Mouse (Mus musculus) forebrain, embryonic 16.5 days (tissue): ENCODE results near the gene Ubtd2. TPM values are rescaled to one million over a fixed set of nuclear protein-coding genes. Genes with fewer than 3 reads are reported as not detected.
"Not testable (repeated sequence)": the region's sequence is repeated elsewhere in the genome, so short reads cannot be mapped to it uniquely, and the experiment has no call there.

ENCODE experiments used
- ATAC-seq: fragments of 200-750 bp; cut with Nextera tagmentation; 2 replicates; pipeline ENCODE4 v1.8.0; 2017; ENCODE audit warnings: mild to moderate bottlenecking, moderate library complexity
- H3K27ac ChIP-seq: fragments of 300-500 bp; sonication (generic); 2 replicates; pipeline ENCODE4 v1.5.1; 2014; ENCODE audit warnings: low read length, control low read depth
- H3K27me3 ChIP-seq: fragments of 300-500 bp; sonication (generic); replicated peaks from 2 replicates; pipeline ENCODE4 v1.6.1; 2014; ENCODE audit warnings: low read length; ENCODE audit not compliant: control insufficient read depth, insufficient read depth
- H3K36me3 ChIP-seq: fragments of 300-500 bp; sonication (generic); 2 replicates; pipeline ENCODE4 v1.6.1; 2014; ENCODE audit not compliant: control insufficient read depth, insufficient read depth
- H3K4me1 ChIP-seq: fragments of 300-500 bp; sonication (generic); replicated peaks from 2 replicates; pipeline ENCODE4 v1.6.1; 2014; ENCODE audit warnings: low read length; ENCODE audit not compliant: control insufficient read depth, insufficient read depth
- H3K4me2 ChIP-seq: fragments of 300-500 bp; sonication (generic); 2 replicates; pipeline ENCODE4 v1.6.1; 2014; ENCODE audit warnings: mild to moderate bottlenecking, low read length, control low read depth
- H3K4me3 ChIP-seq: fragments of 300-500 bp; sonication (generic); replicated peaks from 2 replicates; pipeline ENCODE4 v1.5.1; 2014; ENCODE audit warnings: mild to moderate bottlenecking, low read length, control low read depth
- H3K9ac ChIP-seq: fragments of 300-500 bp; sonication (generic); replicated peaks from 2 replicates; pipeline ENCODE4 v1.6.1; 2014; ENCODE audit warnings: low read depth, low read length, control low read depth
- H3K9me3 ChIP-seq: fragments of 300-500 bp; sonication (generic); 2 replicates; pipeline ENCODE4 v1.6.1; 2016; ENCODE audit warnings: low read length; ENCODE audit not compliant: control insufficient read depth
- WGBS: fragments of 180-500 bp; shearing (Covaris S2); extraction: QIAGEN DNeasy Blood & Tissue Kit; methylation state at CpG from one replicate; pipeline ENCODE4 v1.1.7; 2014; 5-methylcytosine and 5-hydroxymethylcytosine counted together
- polyA plus RNA-seq: library from polyadenylated mRNA; unstranded; fragments of >200 nt; fragmentation: Nextera tagmentation; extraction: Ambion mirVana; gene quantifications from 2 replicates; pipeline ENCODE4 v1.2.1, GENCODE M21; 2015

The Ubtd2 gene
- polyA plus RNA-seq, 1 experiment from 2014 or later, result 60.2 TPM

DNA sequence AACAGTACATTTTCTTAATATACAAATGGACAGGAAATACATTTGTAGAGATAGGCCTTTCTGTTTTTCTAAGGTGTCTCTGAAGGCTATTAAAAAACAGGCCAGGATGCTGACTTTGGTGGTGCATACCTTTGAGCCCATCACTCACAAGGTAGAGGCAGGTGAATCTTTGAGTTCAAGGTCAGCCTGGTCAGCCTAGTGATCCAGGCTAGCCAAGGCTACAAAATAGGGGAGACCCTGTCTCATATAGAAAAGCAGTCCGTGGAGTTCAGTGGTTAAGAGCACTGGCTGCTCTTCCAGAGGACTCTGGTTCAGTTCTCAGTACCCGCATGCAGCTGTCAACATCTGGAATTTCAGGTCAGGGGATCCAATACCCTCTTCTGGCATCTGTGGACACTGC, 48.5 kb downstream of the Ubtd2 start:
- Histone ChIP-seq H3K9ac (no peak overlapping the region), H3K4me2 (no peak overlapping the region), H3K9me3 (no peaks in the 10 kb centered on the region), H3K27ac (no peak overlapping the region), H3K4me3 (no peak overlapping the region), H3K27me3 (no peaks in the 10 kb centered on the region), H3K36me3 (no peaks in the 10 kb centered on the region), H3K4me1 (peaks cover 4% of the 10 kb centered on the region)
- 96% methylated on average over 2 of the region's 2 CpGs for WGBS
- no peak for ATAC-seq

DNA sequence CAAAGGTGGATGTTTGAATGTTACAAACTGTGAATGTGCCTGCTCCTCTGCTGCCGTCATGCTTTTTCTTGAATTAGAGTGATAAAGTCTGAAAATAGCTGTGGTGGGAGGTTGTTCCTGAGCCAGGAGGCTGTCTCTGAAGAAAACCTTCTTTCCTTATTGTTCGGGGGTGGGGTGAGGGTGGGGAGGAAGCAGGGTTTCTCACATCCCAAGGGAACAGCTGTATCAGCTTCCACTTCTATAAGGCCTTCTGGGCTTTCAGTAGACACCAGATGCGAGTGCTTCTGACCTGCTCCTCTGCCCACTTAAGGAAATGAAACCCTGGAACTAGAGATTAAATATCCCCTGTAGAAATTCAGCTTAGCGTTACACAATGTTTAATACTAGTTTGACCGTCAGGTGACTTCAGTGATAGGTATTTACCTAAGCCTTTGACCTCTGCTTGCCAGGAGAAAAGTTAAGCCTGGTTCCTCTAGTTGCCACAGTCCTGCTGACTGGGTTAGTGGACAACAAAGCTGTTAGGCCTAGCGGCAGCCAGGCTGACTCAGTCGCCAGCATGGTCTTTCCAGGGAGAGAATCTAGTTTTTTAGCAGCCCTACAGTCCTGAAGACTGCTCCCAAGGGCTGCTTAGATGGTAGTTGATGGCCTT, 50.0 kb downstream of the Ubtd2 start:
- no peaks in the 10 kb centered on the region for H3K36me3 ChIP-seq
- ATAC-seq, result no peak
- H3K9ac ChIP-seq, result no peak overlapping the region
- WGBS, result 85% methylated on average over 7 of the region's 7 CpGs
- H3K9me3 ChIP-seq, result no peaks in the 10 kb centered on the region
- H3K27ac ChIP-seq, result no peak overlapping the region
- H3K27me3 ChIP-seq, result no peaks in the 10 kb centered on the region
- H3K4me3 ChIP-seq, result no peak overlapping the region
- H3K4me1 ChIP-seq, result no peaks in the 10 kb centered on the region
- no peak overlapping the region for H3K4me2 ChIP-seq

DNA sequence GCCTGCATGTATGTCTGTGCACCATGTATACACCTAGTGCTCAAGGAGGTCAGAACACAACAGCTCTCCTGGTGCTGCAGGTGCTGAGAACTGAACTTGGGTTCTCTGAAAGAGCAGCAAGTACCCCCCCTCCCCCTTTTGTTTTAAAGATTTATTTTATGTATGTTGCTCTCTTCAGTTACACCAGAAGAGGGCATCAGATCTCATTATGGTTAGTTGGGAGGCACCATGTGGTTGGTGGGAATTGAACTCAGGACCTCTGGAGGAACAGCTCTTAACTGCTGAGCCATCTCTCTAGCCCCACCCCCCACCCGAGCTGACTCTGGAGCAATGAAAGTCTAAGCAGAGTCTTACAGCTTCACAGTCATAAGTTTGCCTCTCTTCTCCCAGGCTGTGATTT, 55.8 kb downstream of the Ubtd2 start:
- no peak for ATAC-seq
- H3K4me1 ChIP-seq, result peaks cover under 1% of the 10 kb centered on the region; the same call in 1 of the 2 replicates
- no peaks in the 10 kb centered on the region for H3K27me3 ChIP-seq
- H3K4me3 ChIP-seq, result no peak overlapping the region
- no peak overlapping the region for H3K4me2 ChIP-seq
- H3K9me3 ChIP-seq, result no peaks in the 10 kb centered on the region
- H3K9ac ChIP-seq, result no peak overlapping the region
- WGBS, result 70% methylated on average over 1 of the region's 1 CpGs
- peaks cover under 1% of the 10 kb centered on the region; the same call in 1 of the 2 replicates for H3K36me3 ChIP-seq
- no peak overlapping the region for H3K27ac ChIP-seq

DNA sequence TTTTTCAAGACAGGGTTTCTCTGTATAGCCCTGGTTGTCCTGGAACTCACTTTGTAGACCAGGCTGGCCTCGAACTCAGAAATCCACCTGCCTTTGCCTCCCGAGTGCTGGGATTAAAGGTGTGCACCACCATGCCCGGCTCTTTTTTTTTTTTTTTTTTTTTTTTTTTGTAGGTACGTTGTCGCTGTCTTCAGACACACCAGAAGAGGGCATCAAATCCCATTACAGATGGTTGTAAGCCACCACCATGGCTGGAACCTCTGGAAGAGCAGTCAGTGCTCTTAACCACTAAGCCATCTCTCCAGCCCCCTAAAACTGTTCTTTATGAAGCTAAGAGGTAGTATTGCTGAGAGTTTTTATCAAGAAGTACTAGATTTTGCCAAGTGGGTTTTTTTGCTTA, 59.7 kb downstream of the Ubtd2 start:
- H3K36me3 ChIP-seq, ATAC-seq, H3K27ac ChIP-seq, H3K4me2 ChIP-seq, H3K4me1 ChIP-seq, H3K4me3 ChIP-seq, H3K9me3 ChIP-seq, H3K9ac ChIP-seq, H3K27me3 ChIP-seq: not testable (repeated sequence)
- WGBS, result 96% methylated on average over 4 of the region's 5 CpGs

- ATAC-seq, result no peak
- no peak overlapping the region; the same call in 1 of the 2 replicates for H3K27ac ChIP-seq
- peaks cover 9% of the 10 kb centered on the region for H3K4me1 ChIP-seq
- no peak overlapping the region for H3K9ac ChIP-seq
- H3K27me3 ChIP-seq, result no peaks in the 10 kb centered on the region
- H3K36me3 ChIP-seq, result peaks cover 9% of the 10 kb centered on the region
- WGBS, result 75% methylated on average over 12 of the region's 12 CpGs
- H3K4me3 ChIP-seq, result no peak overlapping the region
- no peak overlapping the region for H3K4me2 ChIP-seq
- H3K9me3 ChIP-seq, result no peaks in the 10 kb centered on the region
Measured at GRCm38 (mm10) chr11:32516091-32516490, 60.9 kb downstream of the Ubtd2 start.

- Histone ChIP-seq H3K27ac (peak overlapping the region; percentile 78), H3K9ac (no peak overlapping the region), H3K4me3 (no peak overlapping the region), H3K4me1 (peaks cover 9% of the 10 kb centered on the region), H3K9me3 (no peaks in the 10 kb centered on the region), H3K36me3 (peaks cover 9% of the 10 kb centered on the region), H3K4me2 (no peak overlapping the region), H3K27me3 (no peaks in the 10 kb centered on the region)
- peak; percentile 73 for ATAC-seq
- 72% methylated on average over 8 of the region's 8 CpGs for WGBS
Measured at GRCm38 (mm10) chr11:32516916-32517712, 61.9 kb downstream of the Ubtd2 start.

DNA sequence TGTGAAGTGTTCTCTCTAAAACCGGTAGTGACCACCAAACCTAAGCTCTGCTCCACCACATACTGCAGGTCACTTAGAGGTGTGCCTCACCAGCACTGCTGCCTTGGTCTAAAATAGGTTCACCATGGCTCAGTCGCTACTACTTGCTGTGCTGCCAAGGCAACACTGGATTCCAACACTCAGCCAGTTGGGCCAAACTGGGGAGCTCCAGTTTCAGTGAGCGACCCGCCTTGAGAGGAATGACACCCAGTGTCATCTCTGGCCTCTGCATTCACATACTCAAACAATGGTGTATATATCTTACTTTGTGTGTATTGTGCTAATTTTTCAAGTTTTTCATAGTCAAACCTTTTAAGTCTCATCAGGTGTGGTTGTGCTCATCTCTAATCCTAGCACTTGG, 63.6 kb downstream of the Ubtd2 start:
- H3K27ac ChIP-seq, result no peak overlapping the region
- no peak overlapping the region for H3K9ac ChIP-seq
- ATAC-seq, result no peak
- peaks cover 9% of the 10 kb centered on the region for H3K4me1 ChIP-seq
- no peak overlapping the region for H3K4me3 ChIP-seq
- H3K36me3 ChIP-seq, result peaks cover 9% of the 10 kb centered on the region
- no peaks in the 10 kb centered on the region for H3K9me3 ChIP-seq
- no peaks in the 10 kb centered on the region for H3K27me3 ChIP-seq
- no peak overlapping the region for H3K4me2 ChIP-seq
- 94% methylated on average over 4 of the region's 4 CpGs for WGBS

GRCm38 (mm10) chr11:32519354-32519753, 64.2 kb downstream of the Ubtd2 start:
- no peaks in the 10 kb centered on the region for H3K27me3 ChIP-seq
- no peak overlapping the region for H3K9ac ChIP-seq
- H3K4me3 ChIP-seq, result no peak overlapping the region
- peaks cover 9% of the 10 kb centered on the region for H3K36me3 ChIP-seq
- WGBS, result 100% methylated on average over 1 of the region's 1 CpGs
- no peak overlapping the region for H3K4me2 ChIP-seq
- H3K27ac ChIP-seq, result no peak overlapping the region
- ATAC-seq, result no peak
- no peaks in the 10 kb centered on the region for H3K9me3 ChIP-seq
- H3K4me1 ChIP-seq, result peaks cover 9% of the 10 kb centered on the region

GRCm38 (mm10) chr11:32521246-32521645, 66.1 kb downstream of the Ubtd2 start:
- Histone ChIP-seq H3K27me3 (no peaks in the 10 kb centered on the region), H3K9me3 (no peaks in the 10 kb centered on the region), H3K27ac (no peak overlapping the region), H3K4me1 (peaks cover 6% of the 10 kb centered on the region), H3K36me3 (peaks cover 5% of the 10 kb centered on the region), H3K4me2 (no peak overlapping the region), H3K9ac (no peak overlapping the region), H3K4me3 (no peak overlapping the region)
- ATAC-seq, result no peak
- 81% methylated on average over 2 of the region's 2 CpGs for WGBS
